Comparison of ENCODE assay signal across 26 mouse cellular contexts in genomic region chr9:30191902-30192301, GRCm38 (mm10).
DNase-seq lines count a peak whose midpoint lies in the region; ATAC-seq and TF ChIP-seq lines count a peak whose summit lies in the region.
"Had no signal": no experiment of that assay in that cellular context is flagged by ENCODE, and none has a peak within 500 bp of the region (broad histone marks: within the 10 kb centered on the region; RNA-seq: fewer than 3 reads in every experiment).

No protein-coding gene starts in this region.

- no peaks in the 10 kb centered on the region for H3K27me3 ChIP-seq in hindbrain, embryonic 16.5 days (replicated peaks; ENCODE audit: control insufficient read depth, insufficient read depth, low read length)
- H3K27me3 ChIP-seq: CH12.LX; embryonic facial prominence, embryonic 13.5 days; forebrain, embryonic 12.5 days; forebrain, embryonic 15.5 days; hindbrain, embryonic 13.5 days had no signal

- no peak overlapping the region for H3K9ac ChIP-seq in hindbrain, embryonic 16.5 days (ENCODE audit: low read depth, low read length)
- H3K9ac ChIP-seq: embryonic facial prominence, embryonic 13.5 days; forebrain, embryonic 12.5 days; forebrain, embryonic 15.5 days; hindbrain, embryonic 13.5 days had no signal

- peak; percentile 6 to 53 for DNase-seq in frontal cortex, adult 2 months (ENCODE audit: extremely low spot score in 1 of 2, low spot score in 1 of 2)
- no peak for DNase-seq in frontal cortex, postnatal 25 days (ENCODE audit: low spot score in 2 of 2)
- no peak for DNase-seq in left cerebral cortex, adult 2 months (ENCODE audit: extremely low spot score in 1 of 2, low spot score in 2 of 2)
- no peak for DNase-seq in left cerebral cortex, postnatal 4 days
- peak; percentile 26 to 36 for DNase-seq in right cerebral cortex, adult 2 months (ENCODE audit: low spot score in 2 of 2)
- no peak for DNase-seq in right cerebral cortex, postnatal 4 days
- DNase-seq: adrenal gland, adult 2 months; adrenal gland, postnatal 14 days; B cell, adult 2 months; embryo, embryonic 11 days; gastrocnemius, postnatal 10 days; gastrocnemius, postnatal 36 days had no signal

- TF ChIP-seq CTCF in left cerebral cortex, adult 2 months (IDR thresholded peaks at IDR 0.05), result no peak

- no peak for ATAC-seq in hindbrain, embryonic 16.5 days
- ATAC-seq: forebrain, embryonic 15.5 days; hindbrain, postnatal 0 days; inflammation-experienced regulatory T-cells, adult 6 months; Patski had no signal

- H3K4me3 ChIP-seq in left cerebral cortex, adult 2 months, result no peak overlapping the region
- no peak overlapping the region for H3K4me3 ChIP-seq in hindbrain, embryonic 16.5 days (ENCODE audit: low read length)
- H3K4me3 ChIP-seq: embryonic facial prominence, embryonic 10.5 days; embryonic facial prominence, embryonic 13.5 days; erythroblast, embryonic 14.5 days; forebrain, embryonic 12.5 days; forebrain, embryonic 15.5 days; hindbrain, embryonic 10.5 days; hindbrain, embryonic 13.5 days had no signal

- H3K9me3 ChIP-seq in hindbrain, embryonic 16.5 days (ENCODE audit: control insufficient read depth, low read length), result no peaks in the 10 kb centered on the region
- H3K9me3 ChIP-seq: embryonic facial prominence, embryonic 10.5 days; embryonic facial prominence, embryonic 13.5 days; forebrain, embryonic 12.5 days; forebrain, embryonic 15.5 days; hindbrain, embryonic 10.5 days; hindbrain, embryonic 13.5 days had no signal

- H3K27ac ChIP-seq in left cerebral cortex, adult 2 months, result peak overlapping the region; percentile 66; the same call in 1 of the 2 replicates
- no peak overlapping the region for H3K27ac ChIP-seq in hindbrain, embryonic 16.5 days (ENCODE audit: low read depth, low read length)
- H3K27ac ChIP-seq: embryonic facial prominence, embryonic 10.5 days; embryonic facial prominence, embryonic 13.5 days; forebrain, embryonic 12.5 days; forebrain, embryonic 15.5 days; hindbrain, embryonic 10.5 days; hindbrain, embryonic 13.5 days; hindbrain, postnatal 0 days had no signal

- no peak overlapping the region for H3K4me2 ChIP-seq in hindbrain, embryonic 16.5 days (ENCODE audit: low read length)
- H3K4me2 ChIP-seq: embryonic facial prominence, embryonic 13.5 days; forebrain, embryonic 12.5 days; forebrain, embryonic 15.5 days; heart, embryonic 11.5 days; hindbrain, embryonic 13.5 days had no signal

- H3K4me1 ChIP-seq in hindbrain, embryonic 16.5 days (ENCODE audit: control insufficient read depth, insufficient read depth, low read depth, low read length), result no peaks in the 10 kb centered on the region
- H3K4me1 ChIP-seq: embryonic facial prominence, embryonic 10.5 days; embryonic facial prominence, embryonic 13.5 days; forebrain, embryonic 12.5 days; forebrain, embryonic 15.5 days; hindbrain, embryonic 10.5 days; hindbrain, embryonic 13.5 days had no signal

- intact Hi-C loops in left cerebral cortex, adult 2 months (cut with DNase I), result loop anchor here (5.0 kb wide), 1 partner anchor 50 kb away; no protein-coding TSS in a partner anchor
- intact Hi-C loops in left cerebral cortex, postnatal 4 days (cut with DNase I), result no loop called here

- H3K36me3 ChIP-seq in hindbrain, embryonic 16.5 days (ENCODE audit: control insufficient read depth, insufficient read depth, low read length), result no peaks in the 10 kb centered on the region
- H3K36me3 ChIP-seq: embryonic facial prominence, embryonic 10.5 days; embryonic facial prominence, embryonic 13.5 days; forebrain, embryonic 12.5 days; forebrain, embryonic 15.5 days; G1E; hindbrain, embryonic 10.5 days; hindbrain, embryonic 13.5 days had no signal

Comparison
In these comparisons a context has a peak if more than half of its experiments do, and no peak if none do; other contexts are left out.
1. DNase-seq: peak in frontal cortex, adult 2 months (2 of 2) and right cerebral cortex, adult 2 months (2 of 2); none in frontal cortex, postnatal 25 days (0 of 2), left cerebral cortex, adult 2 months (0 of 2), left cerebral cortex, postnatal 4 days (single experiment) and right cerebral cortex, postnatal 4 days (single experiment).